Mouse (Mus musculus): ENCODE measurements around the gene Gm13289. TPM values are rescaled to one million over a fixed set of nuclear protein-coding genes. Genes with fewer than 3 reads are reported as not detected.

The Gm13289 gene
- not detected for polyA plus RNA-seq (2014; fragmentation: Illumina TruSeq; extraction: RNeasy Lipid Tissue Mini Kit (QIAGEN cat#74804); ENCODE audit: low read depth, low replicate concordance)

GRCm38 (mm10) chr4:88776622-88777021, at the start of gene Gm13289:
Gene Gm13289, plus strand, starts transcription at chr4:88776922.

GRCm38 (mm10) chr4:88754818-88755340, 21.8 kb upstream of the Gm13289 start, which contains the start of gene Gm13271:
Gene Gm13271, plus strand, starts transcription at chr4:88754868.

GRCm38 (mm10) chr4:88759610-88760268, 17.0 kb upstream of the Gm13289 start, which contains the start of gene Gm13283:
Gene Gm13283, plus strand, starts transcription at chr4:88760119.

GRCm38 (mm10) chr4:88773534-88773933, 3.2 kb upstream of the Gm13289 start, which contains the start of gene Gm13290:
Gene Gm13290, plus strand, starts transcription at chr4:88773834.

GRCm38 (mm10) chr4:88779550-88779949, 2.8 kb downstream of the Gm13289 start, which contains the start of gene Gm13272:
Gene Gm13272, plus strand, starts transcription at chr4:88779850.

GRCm38 (mm10) chr4:88781831-88782230, 5.1 kb downstream of the Gm13289 start, which contains the start of gene Ifnz:
Gene Ifnz, plus strand, starts transcription at chr4:88782131.

GRCm38 (mm10) chr4:88785409-88785808, 8.7 kb downstream of the Gm13289 start, which contains the start of gene Gm13276:
Gene Gm13276, plus strand, starts transcription at chr4:88785709.

GRCm38 (mm10) chr4:88788402-88788801, 11.7 kb downstream of the Gm13289 start, which contains the start of gene Gm13277:
Gene Gm13277, plus strand, starts transcription at chr4:88788632.

GRCm38 (mm10) chr4:88791250-88791649, 14.5 kb downstream of the Gm13289 start, which contains the start of gene Gm13278:
Gene Gm13278, plus strand, starts transcription at chr4:88791550.

GRCm38 (mm10) chr4:88793936-88794675, 17.4 kb downstream of the Gm13289 start, which contains the start of gene Gm13275:
Gene Gm13275, plus strand, starts transcription at chr4:88794487.

GRCm38 (mm10) chr4:88797097-88797496, 20.4 kb downstream of the Gm13289 start, which contains the start of gene Gm13279:
Gene Gm13279, plus strand, starts transcription at chr4:88797397.

GRCm38 (mm10) chr4:88799365-88799764, 22.6 kb downstream of the Gm13289 start, which contains the start of gene Gm13285:
Gene Gm13285, plus strand, starts transcription at chr4:88799665.

GRCm38 (mm10) chr4:88802954-88803353, 26.2 kb downstream of the Gm13289 start, which contains the start of gene Gm13287:
Gene Gm13287, plus strand, starts transcription at chr4:88803254.

GRCm38 (mm10) chr4:88805231-88805630, 28.5 kb downstream of the Gm13289 start, which contains the start of gene Gm13288:
Gene Gm13288, plus strand, starts transcription at chr4:88805531.

GRCm38 (mm10) chr4:88815928-88816327, 39.2 kb downstream of the Gm13289 start, which contains the start of gene Ifna7:
Gene Ifna7, plus strand, starts transcription at chr4:88816228.

GRCm38 (mm10) chr4:88819659-88820058, 42.9 kb downstream of the Gm13289 start, which contains the start of gene Ifna11:
Gene Ifna11, plus strand, starts transcription at chr4:88819959.

Other genes starting within 250 kb of the Gm13289 start
- gene Ifna15, start 218.7 kb upstream of the Gm13289 start, polyA plus RNA-seq (2014; fragmentation: Illumina TruSeq; extraction: RNeasy Lipid Tissue Mini Kit (QIAGEN cat#74804); ENCODE audit: low read depth, low replicate concordance) = not detected
- gene Ifna14, start 205.1 kb upstream of the Gm13289 start, polyA plus RNA-seq (2014; fragmentation: Illumina TruSeq; extraction: RNeasy Lipid Tissue Mini Kit (QIAGEN cat#74804); ENCODE audit: low read depth, low replicate concordance) = not detected
- gene Ifna9, start 184.5 kb upstream of the Gm13289 start, polyA plus RNA-seq (2014; fragmentation: Illumina TruSeq; extraction: RNeasy Lipid Tissue Mini Kit (QIAGEN cat#74804); ENCODE audit: low read depth, low replicate concordance) = not detected
- gene Ifna12, start 173.5 kb upstream of the Gm13289 start, polyA plus RNA-seq (2014; fragmentation: Illumina TruSeq; extraction: RNeasy Lipid Tissue Mini Kit (QIAGEN cat#74804); ENCODE audit: low read depth, low replicate concordance) = not detected
- not detected for gene C87499, start 142.5 kb upstream of the Gm13289 start, polyA plus RNA-seq (2014; fragmentation: Illumina TruSeq; extraction: RNeasy Lipid Tissue Mini Kit (QIAGEN cat#74804); ENCODE audit: low read depth, low replicate concordance)
- gene Ifna13, start 132.5 kb upstream of the Gm13289 start, polyA plus RNA-seq (2014; fragmentation: Illumina TruSeq; extraction: RNeasy Lipid Tissue Mini Kit (QIAGEN cat#74804); ENCODE audit: low read depth, low replicate concordance) = not detected
- gene Ifna16, start 100.0 kb upstream of the Gm13289 start, polyA plus RNA-seq (2014; fragmentation: Illumina TruSeq; extraction: RNeasy Lipid Tissue Mini Kit (QIAGEN cat#74804); ENCODE audit: low read depth, low replicate concordance) = not detected
- not detected for gene Ifna2, start 93.0 kb upstream of the Gm13289 start, polyA plus RNA-seq (2014; fragmentation: Illumina TruSeq; extraction: RNeasy Lipid Tissue Mini Kit (QIAGEN cat#74804); ENCODE audit: low read depth, low replicate concordance)
- not detected for gene Ifnab, start 85.6 kb upstream of the Gm13289 start, polyA plus RNA-seq (2014; fragmentation: Illumina TruSeq; extraction: RNeasy Lipid Tissue Mini Kit (QIAGEN cat#74804); ENCODE audit: low read depth, low replicate concordance)
- gene Gm26566, start 55.1 kb upstream of the Gm13289 start, polyA plus RNA-seq (2014; fragmentation: Illumina TruSeq; extraction: RNeasy Lipid Tissue Mini Kit (QIAGEN cat#74804); ENCODE audit: low read depth, low replicate concordance) = not detected
- gene Klhl9, start 54.5 kb upstream of the Gm13289 start, polyA plus RNA-seq (2014; fragmentation: Illumina TruSeq; extraction: RNeasy Lipid Tissue Mini Kit (QIAGEN cat#74804); ENCODE audit: low read depth, low replicate concordance) = 150 TPM
- not detected for gene Gm13271, start 22.1 kb upstream of the Gm13289 start, polyA plus RNA-seq (2014; fragmentation: Illumina TruSeq; extraction: RNeasy Lipid Tissue Mini Kit (QIAGEN cat#74804); ENCODE audit: low read depth, low replicate concordance)
- not detected for gene Gm13283, start 16.8 kb upstream of the Gm13289 start, polyA plus RNA-seq (2014; fragmentation: Illumina TruSeq; extraction: RNeasy Lipid Tissue Mini Kit (QIAGEN cat#74804); ENCODE audit: low read depth, low replicate concordance)
- not detected for gene Gm13290, start 3.1 kb upstream of the Gm13289 start, polyA plus RNA-seq (2014; fragmentation: Illumina TruSeq; extraction: RNeasy Lipid Tissue Mini Kit (QIAGEN cat#74804); ENCODE audit: low read depth, low replicate concordance)
- gene Gm13272, start 2.9 kb downstream of the Gm13289 start, polyA plus RNA-seq (2014; fragmentation: Illumina TruSeq; extraction: RNeasy Lipid Tissue Mini Kit (QIAGEN cat#74804); ENCODE audit: low read depth, low replicate concordance) = not detected
- gene Ifnz, start 5.2 kb downstream of the Gm13289 start, polyA plus RNA-seq (2014; fragmentation: Illumina TruSeq; extraction: RNeasy Lipid Tissue Mini Kit (QIAGEN cat#74804); ENCODE audit: low read depth, low replicate concordance) = not detected
- not detected for gene Gm13276, start 8.8 kb downstream of the Gm13289 start, polyA plus RNA-seq (2014; fragmentation: Illumina TruSeq; extraction: RNeasy Lipid Tissue Mini Kit (QIAGEN cat#74804); ENCODE audit: low read depth, low replicate concordance)
- gene Gm13277, start 11.7 kb downstream of the Gm13289 start, polyA plus RNA-seq (2014; fragmentation: Illumina TruSeq; extraction: RNeasy Lipid Tissue Mini Kit (QIAGEN cat#74804); ENCODE audit: low read depth, low replicate concordance) = not detected
- gene Gm13278, start 14.6 kb downstream of the Gm13289 start, polyA plus RNA-seq (2014; fragmentation: Illumina TruSeq; extraction: RNeasy Lipid Tissue Mini Kit (QIAGEN cat#74804); ENCODE audit: low read depth, low replicate concordance) = not detected
- gene Gm13275, start 17.6 kb downstream of the Gm13289 start, polyA plus RNA-seq (2014; fragmentation: Illumina TruSeq; extraction: RNeasy Lipid Tissue Mini Kit (QIAGEN cat#74804); ENCODE audit: low read depth, low replicate concordance) = not detected
- not detected for gene Gm13279, start 20.5 kb downstream of the Gm13289 start, polyA plus RNA-seq (2014; fragmentation: Illumina TruSeq; extraction: RNeasy Lipid Tissue Mini Kit (QIAGEN cat#74804); ENCODE audit: low read depth, low replicate concordance)
- not detected for gene Gm13285, start 22.7 kb downstream of the Gm13289 start, polyA plus RNA-seq (2014; fragmentation: Illumina TruSeq; extraction: RNeasy Lipid Tissue Mini Kit (QIAGEN cat#74804); ENCODE audit: low read depth, low replicate concordance)
- gene Gm13287, start 26.3 kb downstream of the Gm13289 start, polyA plus RNA-seq (2014; fragmentation: Illumina TruSeq; extraction: RNeasy Lipid Tissue Mini Kit (QIAGEN cat#74804); ENCODE audit: low read depth, low replicate concordance) = not detected
- not detected for gene Gm13288, start 28.6 kb downstream of the Gm13289 start, polyA plus RNA-seq (2014; fragmentation: Illumina TruSeq; extraction: RNeasy Lipid Tissue Mini Kit (QIAGEN cat#74804); ENCODE audit: low read depth, low replicate concordance)
- not detected for gene Ifna7, start 39.3 kb downstream of the Gm13289 start, polyA plus RNA-seq (2014; fragmentation: Illumina TruSeq; extraction: RNeasy Lipid Tissue Mini Kit (QIAGEN cat#74804); ENCODE audit: low read depth, low replicate concordance)
- gene Ifna11, start 43.0 kb downstream of the Gm13289 start, polyA plus RNA-seq (2014; fragmentation: Illumina TruSeq; extraction: RNeasy Lipid Tissue Mini Kit (QIAGEN cat#74804); ENCODE audit: low read depth, low replicate concordance) = not detected
- not detected for gene Ifna6, start 50.5 kb downstream of the Gm13289 start, polyA plus RNA-seq (2014; fragmentation: Illumina TruSeq; extraction: RNeasy Lipid Tissue Mini Kit (QIAGEN cat#74804); ENCODE audit: low read depth, low replicate concordance)
- gene Ifna5, start 58.6 kb downstream of the Gm13289 start, polyA plus RNA-seq (2014; fragmentation: Illumina TruSeq; extraction: RNeasy Lipid Tissue Mini Kit (QIAGEN cat#74804); ENCODE audit: low read depth, low replicate concordance) = not detected
- gene Ifna4, start 64.9 kb downstream of the Gm13289 start, polyA plus RNA-seq (2014; fragmentation: Illumina TruSeq; extraction: RNeasy Lipid Tissue Mini Kit (QIAGEN cat#74804); ENCODE audit: low read depth, low replicate concordance) = not detected
- gene Ifna1, start 73.2 kb downstream of the Gm13289 start, polyA plus RNA-seq (2014; fragmentation: Illumina TruSeq; extraction: RNeasy Lipid Tissue Mini Kit (QIAGEN cat#74804); ENCODE audit: low read depth, low replicate concordance) = not detected
- gene Ifne, start 103.3 kb downstream of the Gm13289 start, polyA plus RNA-seq (2014; fragmentation: Illumina TruSeq; extraction: RNeasy Lipid Tissue Mini Kit (QIAGEN cat#74804); ENCODE audit: low read depth, low replicate concordance) = not detected

All from sigmoid colon, adult 10 weeks (tissue).